Mouse (Mus musculus): ENCODE measurements around the gene Cybc1. TPM values are rescaled to one million over a fixed set of nuclear protein-coding genes. Genes with fewer than 3 reads are reported as not detected.

The Cybc1 gene
- polyA plus RNA-seq (2017; shearing (Covaris generic)), result 78.1 TPM

DNA sequence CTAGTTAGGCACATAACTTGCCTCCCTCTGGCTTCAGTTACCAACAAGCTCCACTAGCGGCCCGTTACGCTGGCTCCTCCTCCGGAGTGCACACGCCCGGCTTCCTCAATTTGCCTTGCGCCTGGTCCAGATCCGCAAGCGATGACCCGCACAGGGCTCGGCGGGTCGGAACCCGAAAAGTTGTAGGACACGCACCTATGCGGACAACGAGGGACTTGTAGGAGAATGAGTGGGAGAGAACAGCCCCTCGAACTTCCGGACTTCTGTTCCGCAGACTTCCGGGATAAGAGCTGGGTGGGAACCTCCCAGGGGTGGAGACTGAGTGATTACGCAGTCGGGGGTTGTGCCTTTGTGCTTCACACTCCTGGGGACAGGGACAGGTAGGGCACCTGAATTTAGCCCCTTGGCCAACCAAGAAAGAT lies at the start of gene Cybc1:
Cybc1 (minus strand) TSS at position 305 of the 422 bp plus-strand sequence.

GRCm38 (mm10) chr11:121259160-121260100 lies 30.3 kb upstream of the Cybc1 start, which contains the start of gene Foxk2:
TSS of gene Foxk2 (plus strand) at chr11:121259990.

GRCm38 (mm10) chr11:121236564-121237344 lies 7.6 kb upstream of the Cybc1 start, which contains the start of gene Narf:
TSS of gene Narf (plus strand) at chr11:121237253.

DNA sequence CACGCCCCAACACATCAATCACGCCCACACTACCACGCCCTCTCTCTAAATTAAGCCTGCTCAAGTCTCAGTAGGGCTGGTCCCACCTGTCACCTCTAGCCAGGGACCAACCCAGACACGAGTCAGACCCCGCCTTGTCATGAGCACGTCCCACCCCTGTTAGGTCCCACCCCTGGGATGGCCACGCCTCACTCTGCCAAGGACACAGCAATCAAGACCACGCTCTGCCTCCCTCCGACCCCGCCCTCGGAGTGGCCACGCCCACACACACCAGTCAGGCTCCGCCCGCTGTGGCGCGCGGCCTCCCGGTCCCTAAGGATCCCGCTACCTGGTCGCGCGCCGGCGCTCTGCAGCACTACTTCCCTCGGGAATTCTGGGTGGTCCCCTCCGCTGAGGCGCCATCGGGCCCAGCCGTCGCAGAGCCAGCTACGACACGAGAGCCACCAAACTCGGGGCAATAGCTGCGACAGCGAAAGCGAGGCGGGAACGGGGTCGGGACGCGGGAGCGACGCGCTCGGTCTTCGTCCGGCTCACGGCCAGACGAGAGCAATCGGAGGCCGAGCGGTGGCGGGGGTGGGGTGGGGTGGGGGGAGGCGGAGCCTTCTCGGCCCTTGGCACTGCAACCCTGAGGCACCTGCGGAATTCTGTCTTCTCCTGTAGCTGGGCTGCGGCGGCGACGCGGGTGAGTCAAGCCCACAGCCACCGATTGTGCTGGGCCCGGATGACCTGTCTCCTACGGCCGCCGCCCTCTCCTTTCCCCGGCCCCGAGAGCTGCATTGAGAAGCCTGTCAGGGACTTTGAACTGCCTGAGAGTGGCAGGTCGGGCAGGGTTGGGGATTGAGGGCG lies 24.7 kb downstream of the Cybc1 start, which contains the start of the genes Hexdc and Ogfod3:
Hexdc (plus strand) TSS at position 273 of the 846 bp plus-strand sequence.
Ogfod3 (minus strand) TSS at position 551 of the 846 bp plus-strand sequence.

Other genes starting within 250 kb of the Cybc1 start
- 216 TPM for gene Csnk1d, start 238.0 kb downstream of the Cybc1 start, polyA plus RNA-seq (2017; shearing (Covaris generic))
- 159 TPM for gene Cd7, start 189.9 kb downstream of the Cybc1 start, polyA plus RNA-seq (2017; shearing (Covaris generic))
- 0.40 TPM for gene Sectm1b, start 165.8 kb downstream of the Cybc1 start, polyA plus RNA-seq (2017; shearing (Covaris generic))
- gene Sectm1a, start 148.1 kb downstream of the Cybc1 start, polyA plus RNA-seq (2017; shearing (Covaris generic)), result 0.29 TPM
- 0.18 TPM for gene Tex19.2, start 110.6 kb downstream of the Cybc1 start, polyA plus RNA-seq (2017; shearing (Covaris generic))
- gene Tex19.1, start 83.2 kb downstream of the Cybc1 start, polyA plus RNA-seq (2017; shearing (Covaris generic)), result not detected
- not detected for gene Uts2r, start 69.1 kb downstream of the Cybc1 start, polyA plus RNA-seq (2017; shearing (Covaris generic))
- gene Hexdc, start 24.9 kb downstream of the Cybc1 start, polyA plus RNA-seq (2017; shearing (Covaris generic)), result 1.5 TPM
- 21.6 TPM for gene Ogfod3, start 24.6 kb downstream of the Cybc1 start, polyA plus RNA-seq (2017; shearing (Covaris generic))
- gene Narf, start 7.9 kb upstream of the Cybc1 start, polyA plus RNA-seq (2017; shearing (Covaris generic)), result 27.8 TPM
- 16.6 TPM for gene Foxk2, start 30.7 kb upstream of the Cybc1 start, polyA plus RNA-seq (2017; shearing (Covaris generic))
- 83.7 TPM for gene Wdr45b, start 125.1 kb upstream of the Cybc1 start, polyA plus RNA-seq (2017; shearing (Covaris generic))
- not detected for gene Rab40b, start 158.9 kb upstream of the Cybc1 start, polyA plus RNA-seq (2017; shearing (Covaris generic))
- gene Fn3krp, start 192.1 kb upstream of the Cybc1 start, polyA plus RNA-seq (2017; shearing (Covaris generic)), result 0.24 TPM
- not detected for gene Fn3k, start 205.6 kb upstream of the Cybc1 start, polyA plus RNA-seq (2017; shearing (Covaris generic))
- 33.7 TPM for gene Tbcd, start 222.6 kb upstream of the Cybc1 start, polyA plus RNA-seq (2017; shearing (Covaris generic))

Data from effector memory CD4-positive, alpha-beta T cell, adult 7 months (primary cell).